Mouse (Mus musculus) neutrophil, adult 59 days (primary cell): ENCODE results near the gene Sem1. TPM values are rescaled to one million over a fixed set of nuclear protein-coding genes. Genes with fewer than 3 reads are reported as not detected.

Experiments
- total RNA-seq, 2 experiments: library from RNA; stranded (reverse); gene quantifications; 1 replicate in 1 of 2; 2 replicates in 1 of 2; pipeline ENCODE4 v1.2.4; 2023

Sem1 gene
- 100 to 1,000 TPM; 215 to 230 TPM for total RNA-seq

GRCm38 (mm10) chr6:6578304-6579149 is at the start of gene Sem1:
Gene Sem1 (minus strand): TSS chr6:6578663.

